Mouse (Mus musculus) right cerebral cortex, postnatal 14 days (tissue): ENCODE results near the gene Evx1.
"Not testable (repeated sequence)": the region's sequence is repeated elsewhere in the genome, so short reads cannot be mapped to it uniquely, and the experiment has no call there.

Experiments used
- DNase-seq: peaks from one replicate; pipeline ENCODE4 v3.0.0; 2022

The Evx1 gene

GRCm38 (mm10) chr6:52321826-52322315 is 8.6 kb downstream of the Evx1 start:
- DNase-seq: no peak

GRCm38 (mm10) chr6:52322721-52323215 is 9.5 kb downstream of the Evx1 start:
- DNase-seq: no peak

DNA sequence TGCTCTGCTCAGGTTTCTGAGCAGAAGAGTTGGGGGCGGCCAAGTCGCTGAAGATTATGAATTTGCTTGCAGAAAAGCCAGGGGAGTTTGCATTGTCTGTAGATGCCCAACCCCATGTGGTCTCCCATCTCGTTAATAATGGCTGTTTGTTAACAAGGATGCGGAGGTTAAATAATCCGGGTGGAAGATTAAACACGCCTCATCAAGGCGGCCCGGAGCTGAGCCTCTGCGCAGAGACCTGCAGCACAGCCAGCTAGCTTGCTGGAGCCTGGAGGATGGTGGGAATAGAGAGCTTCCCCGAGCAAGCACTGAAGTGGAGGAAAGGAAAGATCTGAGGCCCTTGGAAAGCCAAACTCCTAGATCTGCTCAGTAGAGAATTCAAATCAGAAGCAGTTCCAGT is 10.0 kb downstream of the Evx1 start:
- DNase-seq: no peak

DNA sequence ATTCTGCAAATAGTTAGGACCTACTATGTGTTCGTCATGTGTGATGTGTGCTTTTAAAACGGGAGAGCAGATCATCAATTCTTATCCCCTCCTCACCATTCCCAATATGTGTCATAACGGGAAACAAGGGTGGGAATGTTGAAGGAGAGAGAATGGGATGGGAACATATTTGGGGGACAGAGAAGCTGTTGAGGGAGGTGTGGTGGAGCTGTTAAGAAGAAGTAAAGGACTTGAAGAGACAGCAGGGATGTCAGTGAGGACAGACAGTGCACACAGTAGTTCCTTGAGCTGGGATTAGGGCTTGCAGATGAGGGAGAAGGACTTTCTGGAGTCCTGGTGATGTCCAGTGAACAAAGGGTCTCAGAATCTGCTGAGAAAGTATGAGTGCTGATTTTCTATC is 10.8 kb downstream of the Evx1 start:
- no peak for DNase-seq

DNA sequence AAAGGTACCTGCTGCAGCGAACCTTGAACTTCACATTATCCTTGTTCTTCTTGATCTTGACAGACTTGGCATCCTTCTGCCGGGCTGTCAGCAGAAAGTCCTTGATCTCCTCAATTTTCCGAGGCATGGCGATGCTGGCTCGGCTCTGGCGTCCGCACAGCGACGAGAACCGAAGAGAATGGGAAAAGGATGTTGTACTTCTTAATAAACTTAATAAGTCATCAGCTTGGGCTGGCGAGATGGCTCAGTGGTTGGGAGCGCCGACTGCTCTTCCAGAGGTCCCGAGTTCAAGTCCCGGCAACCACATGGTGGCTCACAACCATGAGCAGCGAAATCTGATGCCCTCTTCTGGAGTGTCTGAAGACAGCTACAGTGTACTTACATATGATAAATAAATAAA is 33.5 kb downstream of the Evx1 start:
- DNase-seq: not testable (repeated sequence)

DNA sequence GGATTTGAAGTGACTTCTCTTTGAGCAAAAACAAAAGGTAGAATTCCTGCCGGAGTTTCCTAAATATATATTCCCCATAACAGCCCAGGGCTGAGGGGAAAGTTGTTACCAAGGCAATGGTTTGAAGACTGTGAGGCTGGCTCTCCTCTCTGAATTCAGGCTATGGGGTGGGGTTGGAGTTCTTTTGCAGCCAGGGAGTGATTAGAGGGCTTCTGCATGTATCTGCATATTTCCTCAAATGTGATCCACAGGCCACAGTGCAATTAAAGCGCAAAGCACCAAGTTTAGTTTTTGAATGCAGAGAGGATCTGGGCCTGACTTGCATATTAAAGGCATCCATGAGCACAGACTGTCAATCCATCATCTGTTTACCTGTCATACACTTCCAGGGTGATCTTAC is 52.7 kb downstream of the Evx1 start:
- DNase-seq: no peak

GRCm38 (mm10) chr6:52366533-52366932 is 53.2 kb downstream of the Evx1 start:
- no peak for DNase-seq

GRCm38 (mm10) chr6:52367067-52367466 is 53.8 kb downstream of the Evx1 start:
- no peak for DNase-seq
